ENCODE assay signal across 16 mouse cellular contexts in the genomic region with DNA sequence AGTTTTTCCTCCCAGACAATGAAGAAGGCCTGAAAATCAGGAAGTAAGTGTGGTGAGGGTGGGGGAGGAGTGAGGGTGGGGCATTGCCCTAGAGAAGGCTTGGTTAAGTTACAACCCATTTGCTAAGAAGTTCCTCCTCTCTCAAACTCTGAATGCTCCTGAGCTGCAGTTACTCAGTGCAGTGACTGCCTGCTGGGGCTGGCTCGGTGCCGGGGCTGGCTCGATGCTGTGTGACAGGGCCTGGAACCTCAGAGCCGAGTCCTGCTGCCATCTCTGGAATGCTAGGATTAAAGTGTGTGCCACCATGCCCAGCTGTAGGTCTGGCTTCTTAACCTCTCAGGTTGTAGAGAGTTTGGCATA. TPM values are rescaled to one million over a fixed set of nuclear protein-coding genes. Genes with fewer than 3 reads are reported as not detected.
DNase-seq lines count a peak whose midpoint lies in the region; ATAC-seq and TF ChIP-seq lines count a peak whose summit lies in the region.
"Had no signal": no experiment of that assay in that cellular context is flagged by ENCODE, and none has a peak within 500 bp of the region (broad histone marks: within the 10 kb centered on the region; RNA-seq: fewer than 3 reads in every experiment).

No protein-coding gene starts in this region.

- no peak overlapping the region; the same call in 1 of the 2 replicates for H3K9ac ChIP-seq in liver, postnatal 0 days (replicated peaks)
- peak overlapping the region; percentile 63 for H3K9ac ChIP-seq in MEL (ENCODE audit: control insufficient read depth, low read depth, low read length, poor library complexity, severe bottlenecking)

- TF ChIP-seq EP300 in liver, postnatal 0 days (IDR thresholded peaks at IDR 0.05; ENCODE audit: low read depth), result no peak
- no peak for TF ChIP-seq EP300 in MEL (IDR thresholded peaks at IDR 0.05; ENCODE audit: low read depth in 1 of 2, low read length in 2 of 2)

- H3K9me3 ChIP-seq in liver, postnatal 0 days (ENCODE audit: low read length), result no peaks in the 10 kb centered on the region
- no peaks in the 10 kb centered on the region for H3K9me3 ChIP-seq in MEL (replicated peaks; ENCODE audit: insufficient read depth, low read length)
- H3K9me3 ChIP-seq: hindbrain, embryonic 10.5 days had no signal

- peak; percentile 40; the same call in 1 of the 2 replicates for ATAC-seq in liver, postnatal 0 days
- peak; percentile 69 for ATAC-seq in megakaryocyte, adult 5-6 weeks (ENCODE audit: poor library complexity, severe bottlenecking)
- ATAC-seq: Patski had no signal

- no peak overlapping the region for H3K4me3 ChIP-seq in liver, postnatal 0 days (ENCODE audit: low read depth, low read length)
- peak overlapping the region; percentile 45 to 49 for H3K4me3 ChIP-seq in MEL (ENCODE audit: control insufficient read depth in 1 of 2, insufficient read depth in 1 of 2, low read depth in 2 of 2, low read length in 2 of 2)
- H3K4me3 ChIP-seq: hindbrain, embryonic 10.5 days had no signal

- peak overlapping the region; percentile 48 for H3K4me2 ChIP-seq in liver, postnatal 0 days (ENCODE audit: low read depth, low read length)
- H3K4me2 ChIP-seq: heart, embryonic 11.5 days had no signal

- H3K4me1 ChIP-seq in liver, postnatal 0 days (ENCODE audit: insufficient read depth), result peaks cover 20% of the 10 kb centered on the region
- peaks cover 8 to 31% of the 10 kb centered on the region in 2 experiments for H3K4me1 ChIP-seq in MEL (ENCODE audit: control insufficient read depth in 1 of 2, insufficient read depth in 2 of 2, low read length in 2 of 2)

- TF ChIP-seq CTCF in liver, postnatal 0 days (IDR thresholded peaks at IDR 0.05; ENCODE audit: low read depth), result no peak
- no peak for TF ChIP-seq CTCF in MEL (IDR thresholded peaks at IDR 0.05 in 2 of 3, conservative IDR thresholded peaks at IDR 0.05 in 1 of 3; ENCODE audit: control insufficient read depth in 1 of 3, insufficient read depth in 1 of 3, low read depth in 2 of 3, low read length in 3 of 3, poor library complexity in 1 of 3, severe bottlenecking in 1 of 3)

- WGBS in liver, postnatal 0 days (ENCODE audit: insufficient replicate concordance), result 41% methylated on average over 4 of the region's 4 CpGs

- no peak for TF ChIP-seq RAD21 in MEL (IDR thresholded peaks at IDR 0.05; ENCODE audit: low read depth, low read length)

- peak in 1 of 2 experiments; percentile 38; a peak in 2 of 4 replicates for TF ChIP-seq POLR2A in MEL (IDR thresholded peaks at IDR 0.05; ENCODE audit: control insufficient read depth in 1 of 2, insufficient read depth in 1 of 2, low read depth in 1 of 2, low read length in 2 of 2, poor library complexity in 1 of 2)

- no peaks in the 10 kb centered on the region for H3K27me3 ChIP-seq in liver, postnatal 0 days (ENCODE audit: insufficient read depth, low read length)
- H3K27me3 ChIP-seq in MEL (ENCODE audit: control insufficient read depth in 1 of 2, insufficient read depth in 2 of 2, low read length in 2 of 2), result no peaks in the 10 kb centered on the region
- H3K27me3 ChIP-seq: Patski had no signal

- H3K79me2 ChIP-seq in MEL (ENCODE audit: control insufficient read depth, insufficient read depth, low read length, poor library complexity), result no peaks in the 10 kb centered on the region

- peak; percentile 74 to 82 for DNase-seq in cerebellum, postnatal 10 days
- DNase-seq in cerebellum, adult 8-10 months, result no peak
- peak; percentile 35 for DNase-seq in liver, postnatal 0 days
- DNase-seq in liver (no peak), MEL (ENCODE audit: low read depth, low spot score) (peak; percentile 92)
- no peak for DNase-seq in c-Kit-positive CD71-positive TER-119-positive erythroid progenitor cells, embryonic 14.5 days (ENCODE audit: low spot score)
- DNase-seq in spleen, postnatal 10 days (ENCODE audit: low spot score in 2 of 2), result no peak
- DNase-seq: B cell, adult 2 months; kidney, adult 8-10 months; spleen, adult 18-20 months; thymus, postnatal 4 days had no signal

- H3K27ac ChIP-seq in liver, postnatal 0 days (ENCODE audit: low read depth), result peak overlapping the region; percentile 76
- H3K27ac ChIP-seq in MEL (ENCODE audit: control insufficient read depth, low read depth, low read length), result peak overlapping the region; percentile 77
- H3K27ac ChIP-seq: hindbrain, embryonic 10.5 days had no signal

- no peaks in the 10 kb centered on the region for H3K36me3 ChIP-seq in liver, postnatal 0 days (replicated peaks; ENCODE audit: insufficient read depth, low read length)
- H3K36me3 ChIP-seq in MEL (ENCODE audit: control insufficient read depth in 1 of 2, insufficient read depth in 2 of 2, low read length in 2 of 2), result peaks cover 0 to 22% of the 10 kb centered on the region in 2 experiments; a peak in 2 of 4 replicates
- H3K36me3 ChIP-seq: hindbrain, embryonic 10.5 days had no signal

TF ChIP-seq in MEL, 35 proteins besides CTCF, POLR2A, EP300 and RAD21 (continues in another document):
- TF ChIP-seq SIN3A (IDR thresholded peaks at IDR 0.05; ENCODE audit: low read length) (peak; percentile 52; the same call in 1 of the 2 replicates), E2F4 (IDR thresholded peaks at IDR 0.05; ENCODE audit: borderline replicate concordance, low read depth, low read length) (no peak), USF1 (IDR thresholded peaks at IDR 0.05; ENCODE audit: low read depth, low read length) (no peak), TBP (IDR thresholded peaks at IDR 0.05; ENCODE audit: low read depth, low read length) (no peak), HCFC1 (IDR thresholded peaks at IDR 0.05; ENCODE audit: low read depth, low read length) (no peak), MEF2A (IDR thresholded peaks at IDR 0.05; ENCODE audit: extremely low read depth, insufficient replicate concordance, low read depth, low read length, poor library complexity, severe bottlenecking) (no peak), GATA1 (IDR thresholded peaks at IDR 0.05; ENCODE audit: low read depth, low read length) (no peak), NELFE (IDR thresholded peaks at IDR 0.05; ENCODE audit: low read depth, low read length) (no peak), MAFK (IDR thresholded peaks at IDR 0.05; ENCODE audit: borderline replicate concordance, low read depth, low read length) (no peak), RCOR1 (IDR thresholded peaks at IDR 0.05; ENCODE audit: low read depth, low read length) (peak; percentile 45; the same call in 1 of the 2 replicates), BHLHE40 (IDR thresholded peaks at IDR 0.05; ENCODE audit: borderline replicate concordance, low read depth, low read length) (no peak), MYC (IDR thresholded peaks at IDR 0.05; ENCODE audit: low read depth, low read length) (no peak), USF2 (IDR thresholded peaks at IDR 0.05; ENCODE audit: borderline replicate concordance in 1 of 2, insufficient read depth in 1 of 2, low read depth in 1 of 2, low read length in 2 of 2) (no peak), SMC3 (IDR thresholded peaks at IDR 0.05; ENCODE audit: low read depth, low read length) (no peak), NRF1 (IDR thresholded peaks at IDR 0.05; ENCODE audit: insufficient read depth, low read depth, low read length, poor library complexity, severe bottlenecking) (no peak), POLR2AphosphoS2 (IDR thresholded peaks at IDR 0.05; ENCODE audit: low read length) (no peak), MXI1 (IDR thresholded peaks at IDR 0.05; ENCODE audit: low read depth, low read length) (0 out of 2 replicates have a peak, but pooled peaks have one; percentile 20), JUND (IDR thresholded peaks at IDR 0.05; ENCODE audit: low read depth, low read length) (no peak), ZNF384 (IDR thresholded peaks at IDR 0.05; ENCODE audit: low read depth, low read length) (no peak), ELF1 (IDR thresholded peaks at IDR 0.05; ENCODE audit: low read depth, low read length) (peak; percentile 82), TCF12 (IDR thresholded peaks at IDR 0.05; ENCODE audit: low read depth, low read length) (no peak), CHD1 (IDR thresholded peaks at IDR 0.05; ENCODE audit: low read depth, low read length) (no peak), ZC3H11A (IDR thresholded peaks at IDR 0.05; ENCODE audit: low read depth, low read length) (no peak), ETS1 (IDR thresholded peaks at IDR 0.05; ENCODE audit: low read depth, low read length) (no peak), MAX (IDR thresholded peaks at IDR 0.05; ENCODE audit: low read length) (0 out of 2 replicates have a peak, but pooled peaks have one; percentile 13)

RNA-seq across cellular contexts. Expression of a gene that starts 7.6 kb away (rescaled TPM):
- polyA plus RNA-seq in liver, postnatal 0 days (2015; fragmentation: Nextera tagmentation; extraction: Ambion mirVana), result 3.1 and 3.8 TPM in 2 replicates
- total RNA-seq in MEL (2012; rRNA removed), result 3.2 and 5.1 TPM in 2 replicates
- polyA plus RNA-seq in MEL (2012; ENCODE audit: insufficient read depth in 1 of 2, insufficient read length in 2 of 2, low read depth in 1 of 2, low replicate concordance in 2 of 2, missing spikeins in 1 of 2), result 1 to 10 TPM in 1 of 2 experiments, not detected in 1; 6.4 TPM
- 19.3 and 22.4 TPM in 2 replicates for total RNA-seq in megakaryocyte, adult 5-6 weeks (2015)
- 53.1 and 64.9 TPM in 2 replicates for total RNA-seq in megakaryocyte, adult 5-6 weeks (2017)

RNA-seq across cellular contexts. Expression of a gene that starts 13.3 kb away (rescaled TPM):
- not detected in 2 replicates for polyA plus RNA-seq in liver, postnatal 0 days (2015; fragmentation: Nextera tagmentation; extraction: Ambion mirVana)
- total RNA-seq in MEL (2012; rRNA removed), result 0.12 TPM in 1 of 2 replicates, not detected in the other
- under 1 TPM in 1 of 2 experiments, not detected in 1; 0.19 TPM for polyA plus RNA-seq in MEL (2012; ENCODE audit: insufficient read depth in 1 of 2, insufficient read length in 2 of 2, low read depth in 1 of 2, low replicate concordance in 2 of 2, missing spikeins in 1 of 2)
- total RNA-seq in megakaryocyte, adult 5-6 weeks (2015), result not detected in 2 replicates
- not detected in 2 replicates for total RNA-seq in megakaryocyte, adult 5-6 weeks (2017)
- polyA plus RNA-seq: heart, embryonic 11.5 days; hindbrain, embryonic 10.5 days; limb, embryonic 11.5 days had no signal

RNA-seq across cellular contexts. Expression of a gene that starts 39.2 kb away (rescaled TPM):
- polyA plus RNA-seq in liver, postnatal 0 days (2015; fragmentation: Nextera tagmentation; extraction: Ambion mirVana), result 34.1 and 35.0 TPM in 2 replicates
- total RNA-seq in MEL (2012; rRNA removed), result 38.3 and 41.0 TPM in 2 replicates
- 10 to 100 TPM in 1 of 2 experiments, not detected in 1; 71.7 TPM for polyA plus RNA-seq in MEL (2012; ENCODE audit: insufficient read depth in 1 of 2, insufficient read length in 2 of 2, low read depth in 1 of 2, low replicate concordance in 2 of 2, missing spikeins in 1 of 2)
- 119 and 176 TPM in 2 replicates for total RNA-seq in megakaryocyte, adult 5-6 weeks (2015)
- total RNA-seq in megakaryocyte, adult 5-6 weeks (2017), result 453 and 632 TPM in 2 replicates

RNA-seq across cellular contexts. Expression of a gene that starts 45.8 kb away (rescaled TPM):
- 0.05 and 0.13 TPM in 2 replicates for polyA plus RNA-seq in liver, postnatal 0 days (2015; fragmentation: Nextera tagmentation; extraction: Ambion mirVana)
- 0.78 and 1.2 TPM in 2 replicates for total RNA-seq in MEL (2012; rRNA removed)
- 1 to 10 TPM in 1 of 2 experiments, not detected in 1; 2.6 TPM for polyA plus RNA-seq in MEL (2012; ENCODE audit: insufficient read depth in 1 of 2, insufficient read length in 2 of 2, low read depth in 1 of 2, low replicate concordance in 2 of 2, missing spikeins in 1 of 2)
- 0.20 and 0.93 TPM in 2 replicates for total RNA-seq in megakaryocyte, adult 5-6 weeks (2015)
- total RNA-seq in megakaryocyte, adult 5-6 weeks (2017), result 0.16 and 1.1 TPM in 2 replicates

Comparison
In these comparisons a context has a peak if more than half of its experiments do, and no peak if none do; other contexts are left out.
1. DNase-seq: peak in cerebellum, postnatal 10 days (2 of 2), liver, postnatal 0 days (single experiment) and MEL (single experiment); none in cerebellum, adult 8-10 months (single experiment), liver (single experiment), c-Kit-positive CD71-positive TER-119-positive erythroid progenitor cells, embryonic 14.5 days (single experiment) and spleen, postnatal 10 days (0 of 2).